Mouse (Mus musculus) hindbrain, embryonic 11.5 days (tissue): Measurements from ENCODE around the gene Hist2h2ab. TPM values are rescaled to one million over a fixed set of nuclear protein-coding genes. Genes with fewer than 3 reads are reported as not detected.
"Not testable (repeated sequence)": the region's sequence is repeated elsewhere in the genome, so short reads cannot be mapped to it uniquely, and the experiment has no call there.

Source experiments
- ATAC-seq: fragments of 200-750 bp; cut with Nextera tagmentation; 2 replicates; pipeline ENCODE4 v1.8.0; 2017; ENCODE audit warnings: mild to moderate bottlenecking, moderate TSS enrichment, moderate library complexity; ENCODE audit not compliant: low FRiP score
- DNase-seq: peaks from one replicate; pipeline ENCODE4 v3.0.0-alpha.2; 2015; ENCODE audit warnings: low spot score
- H3K27ac ChIP-seq: fragments of 300-500 bp; sonication (generic); 2 replicates; pipeline ENCODE4 v1.5.1; 2014; ENCODE audit warnings: mild to moderate bottlenecking, low read depth, low read length
- H3K27me3 ChIP-seq: fragments of 300-500 bp; sonication (generic); 2 replicates; pipeline ENCODE4 v1.6.1; 2014; ENCODE audit warnings: mild to moderate bottlenecking, low read length, moderate library complexity, mixed read lengths; ENCODE audit not compliant: control insufficient read depth, insufficient read depth
- H3K36me3 ChIP-seq: fragments of 300-500 bp; sonication (generic); 2 replicates; pipeline ENCODE4 v1.6.1; 2014; ENCODE audit warnings: mild to moderate bottlenecking, low read length, moderate library complexity, mixed read lengths; ENCODE audit not compliant: control insufficient read depth, insufficient read depth
- H3K4me1 ChIP-seq: fragments of 300-500 bp; sonication (generic); replicated peaks from 2 replicates; pipeline ENCODE4 v1.6.1; 2014; ENCODE audit warnings: low read length, mixed read lengths; ENCODE audit not compliant: control insufficient read depth, insufficient read depth
- H3K4me2 ChIP-seq: fragments of 300-500 bp; sonication (generic); replicated peaks from 2 replicates; pipeline ENCODE4 v1.6.1; 2014; ENCODE audit warnings: mild to moderate bottlenecking, low read depth, low read length
- H3K4me3 ChIP-seq: fragments of 300-500 bp; sonication (generic); 2 replicates; pipeline ENCODE4 v1.5.1; 2014; ENCODE audit warnings: low read depth, low read length
- H3K9ac ChIP-seq: fragments of 300-500 bp; sonication (generic); 2 replicates; pipeline ENCODE4 v1.6.1; 2014; ENCODE audit warnings: low read depth, low read length
- H3K9me3 ChIP-seq: fragments of 300-500 bp; sonication (generic); 2 replicates; pipeline ENCODE4 v1.6.1; 2016; ENCODE audit warnings: low read length; ENCODE audit not compliant: control insufficient read depth
- WGBS: fragments of 180-500 bp; shearing (Covaris S2); extraction: QIAGEN DNeasy Blood & Tissue Kit; methylation state at CpG from one replicate; pipeline ENCODE4 v1.1.7; 2014; 5-methylcytosine and 5-hydroxymethylcytosine counted together
- polyA plus RNA-seq: library from polyadenylated mRNA; unstranded; fragments of >200 nt; fragmentation: Nextera tagmentation; extraction: Ambion mirVana; gene quantifications from 2 replicates; pipeline ENCODE4 v1.2.1, GENCODE M21; 2014

Gene Hist2h2ab
- polyA plus RNA-seq, 1 experiment from 2014 or later = 3.0 TPM

- H3K27me3 ChIP-seq, H3K36me3 ChIP-seq, DNase-seq, H3K9me3 ChIP-seq, H3K4me1 ChIP-seq: not testable (repeated sequence)
- Histone ChIP-seq H3K27ac (peak within 1 kb of the TSS; percentile 74), H3K4me3 (peak within 1 kb of the TSS; percentile 37), H3K4me2 (peak within 1 kb of the TSS; percentile 49), H3K9ac (peak within 1 kb of the TSS; percentile 72)
- peak; percentile 93 for ATAC-seq
- 1% methylated on average over 18 of the region's 68 CpGs for WGBS
Observed at GRCm38 (mm10) chr3:96238954-96239793, 19.5 kb downstream of the Hist2h2ab start, which contains the start of gene Hist2h3c2. TSS of gene Hist2h3c2 (minus strand) at chr3:96239127.

GRCm38 (mm10) chr3:96239949-96240798 lies 20.5 kb downstream of the Hist2h2ab start, which contains the start of gene Hist2h2aa2:
TSS of gene Hist2h2aa2 (minus strand) at chr3:96240276.
- H3K4me3 ChIP-seq = peak within 1 kb of the TSS; percentile 18; the same call in 1 of the 2 replicates
- H3K9ac ChIP-seq = peak within 1 kb of the TSS; percentile 42; the same call in 1 of the 2 replicates
- H3K36me3 ChIP-seq, H3K27me3 ChIP-seq, H3K4me1 ChIP-seq, H3K9me3 ChIP-seq: not testable (repeated sequence)
- DNase-seq (peak; percentile 71), ATAC-seq (peak; percentile 85)
- 4% methylated on average over 27 of the region's 85 CpGs for WGBS
- H3K4me2 ChIP-seq = peak within 1 kb of the TSS; percentile 29; the same call in 1 of the 2 replicates
- H3K27ac ChIP-seq = peak within 1 kb of the TSS; percentile 77

- H3K27me3 ChIP-seq = no peaks in the 10 kb centered on the region
- ATAC-seq (no peak), DNase-seq (no peak)
- peaks cover 6% of the 10 kb centered on the region; the same call in 1 of the 2 replicates for H3K4me1 ChIP-seq
- WGBS = 75% methylated on average over 9 of the region's 9 CpGs
- peak overlapping the region; percentile 77 for H3K27ac ChIP-seq
- no peak overlapping the region for H3K4me3 ChIP-seq
- peak overlapping the region; percentile 42; the same call in 1 of the 2 replicates for H3K9ac ChIP-seq
- H3K4me2 ChIP-seq = peak overlapping the region; percentile 21; the same call in 1 of the 2 replicates
- no peaks in the 10 kb centered on the region for H3K9me3 ChIP-seq
- no peaks in the 10 kb centered on the region for H3K36me3 ChIP-seq
Observed at GRCm38 (mm10) chr3:96240799-96241197, 21.1 kb downstream of the Hist2h2ab start.

GRCm38 (mm10) chr3:96243921-96244572 lies 24.4 kb downstream of the Hist2h2ab start:
- H3K4me3 ChIP-seq = peak overlapping the region; percentile 46; the same call in 1 of the 2 replicates
- DNase-seq (no peak), ATAC-seq (no peak)
- peak overlapping the region; percentile 79; the same call in 1 of the 2 replicates for H3K9ac ChIP-seq
- no peaks in the 10 kb centered on the region for H3K9me3 ChIP-seq
- H3K27me3 ChIP-seq = no peaks in the 10 kb centered on the region
- H3K4me2 ChIP-seq = peak overlapping the region; percentile 57; the same call in 1 of the 2 replicates
- H3K36me3 ChIP-seq = no peaks in the 10 kb centered on the region
- 0 out of 2 replicates have a peak overlapping the region, but pooled peaks have one; percentile 96 for H3K27ac ChIP-seq
- H3K4me1 ChIP-seq = peaks cover 4% of the 10 kb centered on the region; the same call in 1 of the 2 replicates
- WGBS = 82% methylated on average over 7 of the region's 7 CpGs

- Histone ChIP-seq H3K9ac (peak within 1 kb of the TSS; percentile 79), H3K4me3 (peak within 1 kb of the TSS; percentile 46), H3K4me2 (peak within 1 kb of the TSS; percentile 57), H3K27ac (peak within 1 kb of the TSS; percentile 96)
- peak; percentile 75 for DNase-seq
- H3K36me3 ChIP-seq, H3K27me3 ChIP-seq, H3K9me3 ChIP-seq, H3K4me1 ChIP-seq: not testable (repeated sequence)
- 0% methylated on average over 20 of the region's 88 CpGs for WGBS
- peak; percentile 85 for ATAC-seq
Observed at GRCm38 (mm10) chr3:96245003-96245886, 25.6 kb downstream of the Hist2h2ab start, which contains the start of gene Hist2h2aa1. TSS of gene Hist2h2aa1 (plus strand) at chr3:96245497.

- 0% methylated on average over 10 of the region's 21 CpGs for WGBS
- not testable (repeated sequence) for H3K4me1 ChIP-seq, H3K9me3 ChIP-seq, H3K9ac ChIP-seq, H3K36me3 ChIP-seq, H3K27me3 ChIP-seq, ATAC-seq, DNase-seq, H3K27ac ChIP-seq
- H3K4me2 ChIP-seq = peak overlapping the region; percentile 28; the same call in 1 of the 2 replicates
- peak overlapping the region; percentile 19 for H3K4me3 ChIP-seq
Observed at GRCm38 (mm10) chr3:96246018-96246417, 26.4 kb downstream of the Hist2h2ab start.

- Histone ChIP-seq H3K4me3 (peak within 1 kb of the TSS; percentile 34), H3K27ac (peak within 1 kb of the TSS; percentile 10; the same call in 1 of the 2 replicates), H3K9ac (peak within 1 kb of the TSS; percentile 55), H3K4me2 (peak within 1 kb of the TSS; percentile 54)
- H3K36me3 ChIP-seq, H3K27me3 ChIP-seq, H3K9me3 ChIP-seq, DNase-seq, H3K4me1 ChIP-seq: not testable (repeated sequence)
- ATAC-seq = peak; percentile 94
- WGBS = no CpG with 5 or more reads among the region's 47 CpGs
Observed at GRCm38 (mm10) chr3:96246427-96246856, 26.8 kb downstream of the Hist2h2ab start, which contains the start of gene Hist2h3c1. TSS of gene Hist2h3c1 (plus strand) at chr3:96246685.
